Mouse (Mus musculus) hindbrain, embryonic 14.5 days (tissue): ENCODE data around the gene Spink2. TPM values are rescaled to one million over a fixed set of nuclear protein-coding genes. Genes with fewer than 3 reads are reported as not detected.
"Not testable (repeated sequence)": the region's sequence is repeated elsewhere in the genome, so short reads cannot be mapped to it uniquely, and the experiment has no call there.

Source experiments
- ATAC-seq: fragments of 200-750 bp; cut with Nextera tagmentation; 2 replicates; pipeline ENCODE4 v1.8.0; 2017; ENCODE audit warnings: moderate number of reproducible peaks, mild to moderate bottlenecking, moderate TSS enrichment, moderate library complexity; ENCODE audit not compliant: low FRiP score
- DNase-seq: peaks from one replicate; pipeline ENCODE4 v3.0.0-alpha.2; 2015; ENCODE audit warnings: low spot score
- H3K27ac ChIP-seq: fragments of 300-500 bp; sonication (generic); 2 replicates; pipeline ENCODE4 v1.5.1; 2014; ENCODE audit warnings: mild to moderate bottlenecking, moderate library complexity
- H3K27me3 ChIP-seq: fragments of 300-500 bp; sonication (generic); 2 replicates; pipeline ENCODE4 v1.6.1; 2014; ENCODE audit warnings: mild to moderate bottlenecking, low read length, mixed read lengths; ENCODE audit not compliant: control insufficient read depth, insufficient read depth
- H3K36me3 ChIP-seq: fragments of 300-500 bp; sonication (generic); replicated peaks from 2 replicates; pipeline ENCODE4 v1.6.1; 2014; ENCODE audit not compliant: control insufficient read depth, insufficient read depth
- H3K4me1 ChIP-seq: fragments of 300-500 bp; sonication (generic); replicated peaks from 2 replicates; pipeline ENCODE4 v1.6.1; 2014; ENCODE audit warnings: antibody characterized with exemption, low read length, mixed read lengths; ENCODE audit not compliant: control insufficient read depth, insufficient read depth
- H3K4me2 ChIP-seq: fragments of 300-500 bp; sonication (generic); replicated peaks from 2 replicates; pipeline ENCODE4 v1.6.1; 2014; ENCODE audit warnings: mild to moderate bottlenecking, moderate library complexity
- H3K4me3 ChIP-seq: fragments of 300-500 bp; sonication (generic); replicated peaks from 2 replicates; pipeline ENCODE4 v1.5.1; 2014; ENCODE audit warnings: mild to moderate bottlenecking, low read length
- H3K9ac ChIP-seq: fragments of 300-500 bp; sonication (generic); 2 replicates; pipeline ENCODE4 v1.6.1; 2014
- H3K9me3 ChIP-seq: fragments of 300-500 bp; sonication (generic); 2 replicates; pipeline ENCODE4 v1.6.1; 2016; ENCODE audit warnings: low read length; ENCODE audit not compliant: control insufficient read depth
- WGBS: fragments of 180-500 bp; shearing (Covaris S2); extraction: QIAGEN DNeasy Blood & Tissue Kit; methylation state at CpG from one replicate; pipeline ENCODE4 v1.1.7; 2014; 5-methylcytosine and 5-hydroxymethylcytosine counted together
- polyA plus RNA-seq: library from polyadenylated mRNA; unstranded; fragments of >200 nt; fragmentation: Nextera tagmentation; extraction: Ambion mirVana; gene quantifications from 2 replicates; pipeline ENCODE4 v1.2.1, GENCODE M21; 2014

Gene Spink2
- polyA plus RNA-seq, 1 experiment from 2014 or later = 2.0 TPM

- not testable (repeated sequence) for H3K4me1 ChIP-seq, H3K9me3 ChIP-seq, H3K4me2 ChIP-seq, H3K27me3 ChIP-seq, H3K4me3 ChIP-seq, ATAC-seq, H3K9ac ChIP-seq, DNase-seq, H3K36me3 ChIP-seq, H3K27ac ChIP-seq
- 74% methylated on average over 5 of the region's 5 CpGs for WGBS
Measured at GRCm38 (mm10) chr5:77183876-77184275, 27.4 kb downstream of the Spink2 start.

GRCm38 (mm10) chr5:77183338-77183737 is 27.9 kb downstream of the Spink2 start:
- Histone ChIP-seq H3K36me3 (no peaks in the 10 kb centered on the region), H3K27ac (no peak overlapping the region), H3K9ac (no peak overlapping the region), H3K27me3 (no peaks in the 10 kb centered on the region), H3K4me2 (no peak overlapping the region), H3K9me3 (peaks cover 5% of the 10 kb centered on the region; the same call in 1 of the 2 replicates), H3K4me1 (no peaks in the 10 kb centered on the region), H3K4me3 (no peak overlapping the region)
- ATAC-seq (no peak), DNase-seq (no peak)
- 67% methylated on average over 1 of the region's 1 CpGs for WGBS

- ATAC-seq (no peak), DNase-seq (no peak)
- Histone ChIP-seq H3K9me3 (no peaks in the 10 kb centered on the region), H3K4me1 (no peaks in the 10 kb centered on the region), H3K27me3 (no peaks in the 10 kb centered on the region), H3K36me3 (no peaks in the 10 kb centered on the region), H3K27ac (no peak overlapping the region), H3K9ac (no peak overlapping the region), H3K4me3 (no peak overlapping the region), H3K4me2 (no peak overlapping the region)
- WGBS = 92% methylated on average over 7 of the region's 7 CpGs
Measured at GRCm38 (mm10) chr5:77181508-77181907, 29.8 kb downstream of the Spink2 start.

- 100% methylated on average over 1 of the region's 1 CpGs for WGBS
- no peak overlapping the region for H3K27ac ChIP-seq
- H3K9ac ChIP-seq = no peak overlapping the region
- no peaks in the 10 kb centered on the region for H3K27me3 ChIP-seq
- H3K9me3 ChIP-seq = no peaks in the 10 kb centered on the region
- H3K4me2 ChIP-seq = no peak overlapping the region
- H3K36me3 ChIP-seq = no peaks in the 10 kb centered on the region
- DNase-seq (no peak), ATAC-seq (no peak)
- no peak overlapping the region for H3K4me3 ChIP-seq
- H3K4me1 ChIP-seq = no peaks in the 10 kb centered on the region
Measured at GRCm38 (mm10) chr5:77178976-77179375, 32.3 kb downstream of the Spink2 start.

GRCm38 (mm10) chr5:77178008-77178407 is 33.3 kb downstream of the Spink2 start:
- ATAC-seq (no peak), DNase-seq (no peak)
- H3K4me1 ChIP-seq = no peaks in the 10 kb centered on the region

GRCm38 (mm10) chr5:77174779-77175178 is 36.5 kb downstream of the Spink2 start:
- no peaks in the 10 kb centered on the region for H3K27me3 ChIP-seq
- no peak for DNase-seq
- H3K27ac ChIP-seq = no peak overlapping the region
- no peaks in the 10 kb centered on the region for H3K4me1 ChIP-seq
- no peak overlapping the region for H3K4me3 ChIP-seq
- H3K4me2 ChIP-seq = no peak overlapping the region
- no peaks in the 10 kb centered on the region for H3K36me3 ChIP-seq
- H3K9ac ChIP-seq = no peak overlapping the region
- no peak for ATAC-seq
- WGBS = 85% methylated on average over 4 of the region's 4 CpGs
- H3K9me3 ChIP-seq = no peaks in the 10 kb centered on the region

More at GRCm38 (mm10) chr5:77178008-77178407, 33.3 kb downstream of the Spink2 start:
- no peaks in the 10 kb centered on the region for H3K27me3 ChIP-seq
- WGBS = 72% methylated on average over 9 of the region's 9 CpGs
- no peaks in the 10 kb centered on the region for H3K9me3 ChIP-seq
- H3K27ac ChIP-seq = no peak overlapping the region
- H3K4me3 ChIP-seq = no peak overlapping the region
- no peak overlapping the region for H3K4me2 ChIP-seq
- H3K36me3 ChIP-seq = no peaks in the 10 kb centered on the region
- no peak overlapping the region for H3K9ac ChIP-seq

- no peak overlapping the region for H3K4me3 ChIP-seq
- WGBS = 56% methylated on average over 4 of the region's 5 CpGs
- H3K4me1 ChIP-seq = no peaks in the 10 kb centered on the region
- H3K27me3 ChIP-seq = no peaks in the 10 kb centered on the region
- no peak overlapping the region for H3K9ac ChIP-seq
- no peaks in the 10 kb centered on the region for H3K9me3 ChIP-seq
- no peak overlapping the region for H3K27ac ChIP-seq
- no peak overlapping the region for H3K4me2 ChIP-seq
- ATAC-seq (peak; percentile 53; the same call in 1 of the 2 replicates), DNase-seq (peak; percentile 70)
- no peaks in the 10 kb centered on the region for H3K36me3 ChIP-seq
Measured at GRCm38 (mm10) chr5:77170593-77170992, 40.7 kb downstream of the Spink2 start.

GRCm38 (mm10) chr5:77167306-77167945 is 43.8 kb downstream of the Spink2 start:
- Histone ChIP-seq H3K4me3 (no peak overlapping the region), H3K27me3 (no peaks in the 10 kb centered on the region), H3K9ac (no peak overlapping the region), H3K4me1 (no peaks in the 10 kb centered on the region), H3K9me3 (no peaks in the 10 kb centered on the region), H3K36me3 (no peaks in the 10 kb centered on the region), H3K4me2 (no peak overlapping the region), H3K27ac (no peak overlapping the region)
- ATAC-seq (no peak), DNase-seq (no peak)
- 89% methylated on average over 22 of the region's 22 CpGs for WGBS

GRCm38 (mm10) chr5:77165703-77166625 is 45.3 kb downstream of the Spink2 start:
- WGBS = 71% methylated on average over 13 of the region's 13 CpGs
- no peaks in the 10 kb centered on the region for H3K27me3 ChIP-seq
- no peak for ATAC-seq
- DNase-seq = no peak
- H3K4me2 ChIP-seq = no peak overlapping the region
- no peaks in the 10 kb centered on the region for H3K9me3 ChIP-seq
- no peak overlapping the region for H3K9ac ChIP-seq
- H3K4me1 ChIP-seq = no peaks in the 10 kb centered on the region
- H3K36me3 ChIP-seq = no peaks in the 10 kb centered on the region
- no peak overlapping the region for H3K4me3 ChIP-seq
- H3K27ac ChIP-seq = no peak overlapping the region
